Mouse (Mus musculus): Measurements from ENCODE around the gene Setd6. TPM values are rescaled to one million over a fixed set of nuclear protein-coding genes. Genes with fewer than 3 reads are reported as not detected.
A peak's percentile ranks its signal among the peaks of the same experiment; 100 is the strongest.

The Setd6 gene
- 19.3 and 20.2 TPM in 2 replicates for polyA plus RNA-seq (2014; fragmentation: Nextera tagmentation; extraction: Ambion mirVana)

GRCm38 (mm10) chr8:95715676-95716531, at the start of gene Setd6:
Setd6 (plus strand) TSS chr8:95715881.
- Histone ChIP-seq H3K36me3 (ENCODE audit: control insufficient read depth, insufficient read depth, low read length) (peaks cover 5% of the 10 kb centered on the region), H3K27ac (ENCODE audit: low read depth, low read length) (0 out of 2 replicates have a peak within 1 kb of the TSS, but pooled peaks have one; percentile 53), H3K9me3 (ENCODE audit: control insufficient read depth, low read length) (no peaks in the 10 kb centered on the region), H3K4me2 (ENCODE audit: low read depth) (peak within 1 kb of the TSS; percentile 62), H3K9ac (ENCODE audit: low read length) (peak within 1 kb of the TSS; percentile 73), H3K4me3 (ENCODE audit: low read depth, low read length) (peak within 1 kb of the TSS; percentile 85), H3K4me1 (ENCODE audit: control insufficient read depth, insufficient read depth, low read length) (peaks cover 13% of the 10 kb centered on the region), H3K27me3 (ENCODE audit: control insufficient read depth, insufficient read depth, low read length) (no peaks in the 10 kb centered on the region)
- DNase-seq (ENCODE audit: low spot score) (peak; percentile 90), ATAC-seq (ENCODE audit: insufficient read depth, low FRiP score, low TSS enrichment) (peak; percentile 83)
- WGBS: under 1% methylated on average over 78 of the region's 79 CpGs

- no peak overlapping the region for H3K4me3 ChIP-seq (ENCODE audit: low read depth, low read length)
- H3K27me3 ChIP-seq (ENCODE audit: control insufficient read depth, insufficient read depth, low read length): no peaks in the 10 kb centered on the region
- H3K4me1 ChIP-seq (ENCODE audit: control insufficient read depth, insufficient read depth, low read length): no peaks in the 10 kb centered on the region
- 55% methylated on average over 8 of the region's 8 CpGs for WGBS
- H3K4me2 ChIP-seq (ENCODE audit: low read depth): no peak overlapping the region
- H3K27ac ChIP-seq (ENCODE audit: low read depth, low read length): peak overlapping the region; percentile 49; the same call in 1 of the 2 replicates
- H3K36me3 ChIP-seq (ENCODE audit: control insufficient read depth, insufficient read depth, low read length): no peaks in the 10 kb centered on the region
- H3K9me3 ChIP-seq (ENCODE audit: control insufficient read depth, low read length): no peaks in the 10 kb centered on the region
- H3K9ac ChIP-seq (ENCODE audit: low read length): no peak overlapping the region
- ATAC-seq (ENCODE audit: insufficient read depth, low FRiP score, low TSS enrichment) (no peak; the same call in 1 of the 2 replicates), DNase-seq (ENCODE audit: low spot score) (no peak)
These were observed 47.3 kb upstream of the Setd6 start for GRCm38 (mm10) chr8:95668163-95668958.

- DNase-seq (ENCODE audit: low spot score) (no peak), ATAC-seq (ENCODE audit: insufficient read depth, low FRiP score, low TSS enrichment) (no peak)
- no peak overlapping the region for H3K4me2 ChIP-seq (ENCODE audit: low read depth)
- WGBS: 84% methylated on average over 2 of the region's 2 CpGs
- no peak overlapping the region for H3K9ac ChIP-seq (ENCODE audit: low read length)
- no peak overlapping the region for H3K4me3 ChIP-seq (ENCODE audit: low read depth, low read length)
- H3K9me3 ChIP-seq (ENCODE audit: control insufficient read depth, low read length): no peaks in the 10 kb centered on the region
- H3K27ac ChIP-seq (ENCODE audit: low read depth, low read length): no peak overlapping the region
- H3K4me1 ChIP-seq (ENCODE audit: control insufficient read depth, insufficient read depth, low read length): no peaks in the 10 kb centered on the region
- H3K36me3 ChIP-seq (ENCODE audit: control insufficient read depth, insufficient read depth, low read length): no peaks in the 10 kb centered on the region
- no peaks in the 10 kb centered on the region for H3K27me3 ChIP-seq (ENCODE audit: control insufficient read depth, insufficient read depth, low read length)
These were observed 45.7 kb upstream of the Setd6 start for GRCm38 (mm10) chr8:95669967-95670366.

GRCm38 (mm10) chr8:95671861-95672260, 43.8 kb upstream of the Setd6 start:
- H3K4me2 ChIP-seq (ENCODE audit: low read depth): no peak overlapping the region
- no peak for ATAC-seq (ENCODE audit: insufficient read depth, low FRiP score, low TSS enrichment)
- WGBS: 87% methylated on average over 6 of the region's 6 CpGs
- no peaks in the 10 kb centered on the region for H3K4me1 ChIP-seq (ENCODE audit: control insufficient read depth, insufficient read depth, low read length)
- no peak overlapping the region for H3K4me3 ChIP-seq (ENCODE audit: low read depth, low read length)
- no peaks in the 10 kb centered on the region for H3K9me3 ChIP-seq (ENCODE audit: control insufficient read depth, low read length)
- no peak overlapping the region for H3K9ac ChIP-seq (ENCODE audit: low read length)
- no peak for DNase-seq (ENCODE audit: low spot score)
- H3K27me3 ChIP-seq (ENCODE audit: control insufficient read depth, insufficient read depth, low read length): peaks cover 8% of the 10 kb centered on the region
- H3K27ac ChIP-seq (ENCODE audit: low read depth, low read length): no peak overlapping the region
- no peaks in the 10 kb centered on the region for H3K36me3 ChIP-seq (ENCODE audit: control insufficient read depth, insufficient read depth, low read length)

- ATAC-seq (ENCODE audit: insufficient read depth, low FRiP score, low TSS enrichment): no peak
- Histone ChIP-seq H3K9me3 (ENCODE audit: control insufficient read depth, low read length) (no peaks in the 10 kb centered on the region), H3K4me1 (ENCODE audit: control insufficient read depth, insufficient read depth, low read length) (no peaks in the 10 kb centered on the region), H3K4me2 (ENCODE audit: low read depth) (no peak overlapping the region), H3K27me3 (ENCODE audit: control insufficient read depth, insufficient read depth, low read length) (peaks cover 17% of the 10 kb centered on the region), H3K9ac (ENCODE audit: low read length) (no peak overlapping the region), H3K36me3 (ENCODE audit: control insufficient read depth, insufficient read depth, low read length) (no peaks in the 10 kb centered on the region), H3K4me3 (ENCODE audit: low read depth, low read length) (no peak overlapping the region), H3K27ac (ENCODE audit: low read depth, low read length) (no peak overlapping the region)
- WGBS: 69% methylated on average over 5 of the region's 5 CpGs
- DNase-seq (ENCODE audit: low spot score): no peak
These were observed 42.9 kb upstream of the Setd6 start for GRCm38 (mm10) chr8:95672811-95673210.

- H3K27ac ChIP-seq (ENCODE audit: low read depth, low read length): no peak within 1 kb of the TSS
- peaks cover 34% of the 10 kb centered on the region for H3K27me3 ChIP-seq (ENCODE audit: control insufficient read depth, insufficient read depth, low read length)
- 44% methylated on average over 9 of the region's 9 CpGs for WGBS
- H3K9me3 ChIP-seq (ENCODE audit: control insufficient read depth, low read length): no peaks in the 10 kb centered on the region
- H3K9ac ChIP-seq (ENCODE audit: low read length): peak within 1 kb of the TSS; percentile 57
- H3K4me3 ChIP-seq (ENCODE audit: low read depth, low read length): peak within 1 kb of the TSS; percentile 57
- ATAC-seq (ENCODE audit: insufficient read depth, low FRiP score, low TSS enrichment): no peak
- no peak for DNase-seq (ENCODE audit: low spot score)
- H3K36me3 ChIP-seq (ENCODE audit: control insufficient read depth, insufficient read depth, low read length): no peaks in the 10 kb centered on the region
- peak within 1 kb of the TSS; percentile 90 for H3K4me2 ChIP-seq (ENCODE audit: low read depth)
- no peaks in the 10 kb centered on the region for H3K4me1 ChIP-seq (ENCODE audit: control insufficient read depth, insufficient read depth, low read length)
These were observed 39.0 kb upstream of the Setd6 start, which contains the start of gene Ndrg4 for GRCm38 (mm10) chr8:95676631-95677030. Ndrg4 (plus strand) TSS chr8:95676980.

- Histone ChIP-seq H3K27me3 (ENCODE audit: control insufficient read depth, insufficient read depth, low read length) (peaks cover 34% of the 10 kb centered on the region), H3K27ac (ENCODE audit: low read depth, low read length) (no peak overlapping the region)
- peak; percentile 36; the same call in 1 of the 2 replicates for ATAC-seq (ENCODE audit: insufficient read depth, low FRiP score, low TSS enrichment)
These were observed 38.1 kb upstream of the Setd6 start for GRCm38 (mm10) chr8:95677591-95678023.

GRCm38 (mm10) chr8:95678024-95678611, 37.6 kb upstream of the Setd6 start:
- Histone ChIP-seq H3K9me3 (ENCODE audit: control insufficient read depth, low read length) (no peaks in the 10 kb centered on the region), H3K9ac (ENCODE audit: low read length) (peak overlapping the region; percentile 57), H3K4me2 (ENCODE audit: low read depth) (peak overlapping the region; percentile 90), H3K36me3 (ENCODE audit: control insufficient read depth, insufficient read depth, low read length) (no peaks in the 10 kb centered on the region), H3K4me1 (ENCODE audit: control insufficient read depth, insufficient read depth, low read length) (no peaks in the 10 kb centered on the region), H3K27ac (ENCODE audit: low read depth, low read length) (no peak overlapping the region), H3K27me3 (ENCODE audit: control insufficient read depth, insufficient read depth, low read length) (peaks cover 34% of the 10 kb centered on the region), H3K4me3 (ENCODE audit: low read depth, low read length) (peak overlapping the region; percentile 57)
- DNase-seq (ENCODE audit: low spot score) (peak; percentile 50), ATAC-seq (ENCODE audit: insufficient read depth, low FRiP score, low TSS enrichment) (peak; percentile 29; the same call in 1 of the 2 replicates)
- WGBS: under 1% methylated on average over 46 of the region's 70 CpGs

More at GRCm38 (mm10) chr8:95677591-95678023, 38.1 kb upstream of the Setd6 start:
- H3K4me3 ChIP-seq (ENCODE audit: low read depth, low read length): peak overlapping the region; percentile 57
- peak overlapping the region; percentile 90 for H3K4me2 ChIP-seq (ENCODE audit: low read depth)
- no peaks in the 10 kb centered on the region for H3K36me3 ChIP-seq (ENCODE audit: control insufficient read depth, insufficient read depth, low read length)
- DNase-seq (ENCODE audit: low spot score): no peak
- no peaks in the 10 kb centered on the region for H3K9me3 ChIP-seq (ENCODE audit: control insufficient read depth, low read length)
- peak overlapping the region; percentile 57 for H3K9ac ChIP-seq (ENCODE audit: low read length)
- H3K4me1 ChIP-seq (ENCODE audit: control insufficient read depth, insufficient read depth, low read length): no peaks in the 10 kb centered on the region
- 0% methylated on average over 8 of the region's 48 CpGs for WGBS
